Mouse (Mus musculus) MEL (cell line): Measurements from ENCODE around the gene Nrf1. TPM values are rescaled to one million over a fixed set of nuclear protein-coding genes. Genes with fewer than 3 reads are reported as not detected.

Experiments
- DNase-seq: peaks from one replicate; pipeline ENCODE4 v3.0.0; 2011; ENCODE audit warnings: low read depth, low spot score
- H3K27ac ChIP-seq: 2 replicates; pipeline ENCODE4 v1.5.1; 2012; ENCODE audit warnings: low read depth, mild to moderate bottlenecking, control low read depth, low read length, moderate library complexity; ENCODE audit not compliant: control insufficient read depth
- H3K27me3 ChIP-seq, 2 experiments: fragments of 150-350 bp in 1 of 2; sonication (generic) in 1 of 2; 2 replicates each; pipeline ENCODE4 v1.6.1; 2012; ENCODE audit warnings: low read length in 2 of 2, mild to moderate bottlenecking in 2 of 2, improper control_type of control experiment in 1 of 2, moderate library complexity in 1 of 2; ENCODE audit not compliant: insufficient read depth in 2 of 2, control insufficient read depth in 1 of 2
- H3K36me3 ChIP-seq, 2 experiments: 2 replicates each; pipeline ENCODE4 v1.6.1; 2012 to 2014; ENCODE audit warnings: low read length in 2 of 2, improper control_type of control experiment in 1 of 2, inconsistent platforms in 1 of 2, mild to moderate bottlenecking in 1 of 2; ENCODE audit not compliant: insufficient read depth in 2 of 2, control insufficient read depth in 1 of 2
- H3K4me1 ChIP-seq, 2 experiments: fragments of 150-350 bp in 1 of 2; sonication (generic) in 1 of 2; 2 replicates each; pipeline ENCODE4 v1.6.1; 2012; ENCODE audit warnings: low read length in 2 of 2, improper control_type of control experiment in 1 of 2, mild to moderate bottlenecking in 1 of 2; ENCODE audit not compliant: insufficient read depth in 2 of 2, control insufficient read depth in 1 of 2
- H3K4me3 ChIP-seq, 2 experiments: fragments of 150-350 bp in 1 of 2; sonication (generic) in 1 of 2; 2 replicates each; pipeline ENCODE4 v1.5.1; 2012; ENCODE audit warnings: low read depth in 2 of 2, low read length in 2 of 2, mild to moderate bottlenecking in 2 of 2, moderate library complexity in 2 of 2, control low read depth in 1 of 2, improper control_type of control experiment in 1 of 2; ENCODE audit not compliant: control insufficient read depth in 1 of 2, insufficient read depth in 1 of 2
- H3K79me2 ChIP-seq: 2 replicates; pipeline ENCODE4 v1.6.1; 2012; ENCODE audit warnings: mild to moderate bottlenecking, low read length, moderate library complexity; ENCODE audit not compliant: control insufficient read depth, poor library complexity, insufficient read depth
- H3K9ac ChIP-seq: 2 replicates; pipeline ENCODE4 v1.6.1; 2012; ENCODE audit warnings: low read depth, mild to moderate bottlenecking, control low read depth, low read length, moderate library complexity; ENCODE audit not compliant: control insufficient read depth, poor library complexity, severe bottlenecking
- H3K9me3 ChIP-seq: fragments of 150-350 bp; sonication (generic); replicated peaks from 2 replicates; pipeline ENCODE4 v1.6.1; 2012; ENCODE audit warnings: mild to moderate bottlenecking, low read length, improper control_type of control experiment, moderate library complexity; ENCODE audit not compliant: insufficient read depth
- CHD1 ChIP-seq: IDR thresholded peaks from 2 replicates; pipeline ENCODE4 v1.6.1; 2012; ENCODE audit warnings: low read depth, mild to moderate bottlenecking, inconsistent platforms, low read length, improper control_type of control experiment
- CHD2 ChIP-seq: IDR thresholded peaks from 2 replicates; pipeline ENCODE4 v1.6.1; 2011; ENCODE audit warnings: low read length, improper control_type of control experiment
- E2F4 ChIP-seq: IDR thresholded peaks from 2 replicates; pipeline ENCODE4 v1.6.1; 2011; ENCODE audit warnings: low read depth, low read length, improper control_type of control experiment, borderline replicate concordance
- ELF1 ChIP-seq: IDR thresholded peaks from 2 replicates; pipeline ENCODE4 v1.6.1; 2014; ENCODE audit warnings: low read depth, mild to moderate bottlenecking, inconsistent platforms, low read length, improper control_type of control experiment, moderate library complexity
- EP300 ChIP-seq, 2 experiments: IDR thresholded peaks; 2 replicates each; pipeline ENCODE4 v1.6.1; 2011; ENCODE audit warnings: improper control_type of control experiment in 2 of 2, low read length in 2 of 2, low read depth in 1 of 2, mild to moderate bottlenecking in 1 of 2
- ETS1 ChIP-seq: IDR thresholded peaks from 2 replicates; pipeline ENCODE4 v1.6.1; 2012; ENCODE audit warnings: low read depth, mild to moderate bottlenecking, inconsistent platforms, low read length, improper control_type of control experiment, moderate library complexity
- GABPA ChIP-seq: IDR thresholded peaks from 2 replicates; pipeline ENCODE4 v1.6.1; 2012; ENCODE audit warnings: low read depth, mild to moderate bottlenecking, inconsistent platforms, low read length, improper control_type of control experiment, moderate library complexity
- KAT2A ChIP-seq: conservative IDR thresholded peaks from 2 replicates; pipeline ENCODE4 v1.6.1; 2012; ENCODE audit warnings: low read depth, low read length, improper control_type of control experiment, inconsistent platforms
- MAFK ChIP-seq: IDR thresholded peaks from 2 replicates; pipeline ENCODE4 v1.6.1; 2011; ENCODE audit warnings: low read depth, mild to moderate bottlenecking, low read length, improper control_type of control experiment, borderline replicate concordance
- MAX ChIP-seq: IDR thresholded peaks from 2 replicates; pipeline ENCODE4 v1.6.1; 2011; ENCODE audit warnings: low read length, improper control_type of control experiment
- MYC ChIP-seq: IDR thresholded peaks from 2 replicates; pipeline ENCODE4 v1.6.1; 2011; ENCODE audit warnings: low read depth, mild to moderate bottlenecking, low read length, improper control_type of control experiment, moderate library complexity
- NELFE ChIP-seq: IDR thresholded peaks from 2 replicates; pipeline ENCODE4 v1.6.1; 2011; ENCODE audit warnings: low read depth, low read length, improper control_type of control experiment
- NRF1 ChIP-seq: IDR thresholded peaks from 2 replicates; pipeline ENCODE4 v1.6.1; 2014; ENCODE audit warnings: low read depth, mild to moderate bottlenecking, inconsistent platforms, low read length, improper control_type of control experiment, moderate library complexity; ENCODE audit not compliant: poor library complexity, insufficient read depth, severe bottlenecking
- POLR2AphosphoS2 ChIP-seq: IDR thresholded peaks from 2 replicates; pipeline ENCODE4 v1.6.1; 2011; ENCODE audit warnings: low read length, improper control_type of control experiment
- POLR2AphosphoS5 ChIP-seq: IDR thresholded peaks from 2 replicates; pipeline ENCODE4 v1.6.1; 2012; ENCODE audit warnings: low read depth, borderline replicate concordance, mild to moderate bottlenecking, inconsistent platforms, low read length, moderate library complexity, mixed read lengths
- RCOR1 ChIP-seq: IDR thresholded peaks from 2 replicates; pipeline ENCODE4 v1.6.1; 2012; ENCODE audit warnings: low read depth, mild to moderate bottlenecking, inconsistent platforms, low read length, improper control_type of control experiment
- SMC3 ChIP-seq: IDR thresholded peaks from 2 replicates; pipeline ENCODE4 v1.6.1; 2011; ENCODE audit warnings: low read depth, low read length, improper control_type of control experiment
- TBP ChIP-seq: IDR thresholded peaks from 2 replicates; pipeline ENCODE4 v1.8.0; 2011; ENCODE audit warnings: low read depth, low read length, improper control_type of control experiment
- TCF12 ChIP-seq: IDR thresholded peaks from 2 replicates; pipeline ENCODE4 v1.6.1; 2014; ENCODE audit warnings: low read depth, mild to moderate bottlenecking, inconsistent platforms, low read length, improper control_type of control experiment, moderate library complexity
- USF2 ChIP-seq, 2 experiments: IDR thresholded peaks; 2 replicates each; pipeline ENCODE4 v1.6.1; 2011 to 2012; ENCODE audit warnings: improper control_type of control experiment in 2 of 2, low read length in 2 of 2, borderline replicate concordance in 1 of 2, inconsistent platforms in 1 of 2, low read depth in 1 of 2, mild to moderate bottlenecking in 1 of 2; ENCODE audit not compliant: insufficient read depth in 1 of 2
- ZC3H11A ChIP-seq: IDR thresholded peaks from 2 replicates; pipeline ENCODE4 v1.6.1; 2012; ENCODE audit warnings: low read depth, mild to moderate bottlenecking, inconsistent platforms, low read length, improper control_type of control experiment
- ZKSCAN1 ChIP-seq: IDR thresholded peaks from 2 replicates; pipeline ENCODE4 v1.6.1; 2012; ENCODE audit warnings: low read depth, mild to moderate bottlenecking, inconsistent platforms, low read length, improper control_type of control experiment, moderate library complexity
- polyA plus RNA-seq, 2 experiments: library from polyadenylated mRNA; stranded (reverse) in 1 of 2; unstranded in 1 of 2; fragments of >175 nt in 1 of 2; fragments of >200 nt in 1 of 2; gene quantifications; 2 replicates each; pipeline versions ENCODE4 v1.2.1 to v1.2.4; 2012; ENCODE audit warnings: low replicate concordance in 2 of 2, low read depth in 1 of 2; ENCODE audit not compliant: insufficient read length in 2 of 2, insufficient read depth in 1 of 2, missing spikeins in 1 of 2
- total RNA-seq: library from RNA; depleted of rRNA; stranded (reverse); fragments of 300-350 nt; gene quantifications from 2 replicates; pipeline ENCODE4 v1.2.3, GENCODE M21; 2012

Gene Nrf1
- total and polyA plus RNA-seq, 3 experiments: 56.5 to 93.7 (median 60.4) TPM

GRCm38 (mm10) chr6:29998140-29998539 lies 49.6 kb upstream of the Nrf1 start:
- no peak for TF ChIP-seq ZC3H11A
- TF ChIP-seq SMC3: no peak
- no peak for TF ChIP-seq NELFE
- no peak for TF ChIP-seq ETS1
- TF ChIP-seq CHD1: no peak
- TF ChIP-seq ELF1: no peak
- no peak for TF ChIP-seq EP300 (IDR thresholded peaks at IDR 0.05; ENCODE audit: low read depth in 1 of 2, low read length in 2 of 2)
- no peak for TF ChIP-seq TCF12
- no peak for TF ChIP-seq POLR2AphosphoS2
- TF ChIP-seq KAT2A: no peak
- TF ChIP-seq USF2 (IDR thresholded peaks at IDR 0.05; ENCODE audit: borderline replicate concordance in 1 of 2, insufficient read depth in 1 of 2, low read depth in 1 of 2, low read length in 2 of 2): no peak
- TF ChIP-seq POLR2AphosphoS5: no peak
- no peak for TF ChIP-seq NRF1
- TF ChIP-seq RCOR1: no peak
- no peak for TF ChIP-seq TBP
- no peak for TF ChIP-seq MYC
- TF ChIP-seq ZKSCAN1: no peak
- H3K27ac ChIP-seq: no peak overlapping the region
- H3K36me3 ChIP-seq: no peaks in the 10 kb centered on the region; a peak in 1 of 4 replicates
- no peak for DNase-seq
- H3K4me3 ChIP-seq: no peak overlapping the region
- H3K9ac ChIP-seq: no peak overlapping the region
- no peaks in the 10 kb centered on the region for H3K9me3 ChIP-seq
- no peaks in the 10 kb centered on the region; a peak in 1 of 4 replicates for H3K4me1 ChIP-seq
- H3K79me2 ChIP-seq: no peaks in the 10 kb centered on the region
- H3K27me3 ChIP-seq: peaks cover 0 to 1% of the 10 kb centered on the region in 2 experiments; a peak in 2 of 4 replicates

DNA sequence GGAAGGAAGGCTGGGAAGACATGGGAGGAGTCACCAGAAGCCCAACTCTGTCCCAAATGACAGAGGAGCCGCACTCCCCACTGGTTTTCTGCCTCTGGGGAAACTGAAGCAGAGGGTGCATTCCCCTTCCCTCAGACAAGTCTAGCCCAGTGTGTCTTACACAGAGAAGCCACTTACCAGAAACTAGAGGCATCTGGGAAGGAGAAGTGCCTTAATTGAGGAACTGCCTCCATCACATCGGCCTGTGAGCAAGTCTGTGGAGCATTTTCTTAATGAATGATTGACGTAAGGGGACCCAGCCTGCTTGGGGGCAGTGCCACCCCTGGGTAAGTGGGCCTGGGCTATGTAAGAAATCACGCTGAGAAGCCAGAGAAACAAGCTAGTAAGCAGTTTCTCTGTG lies 49.0 kb upstream of the Nrf1 start:
- Histone ChIP-seq H3K4me3 (no peak overlapping the region), H3K4me1 (no peaks in the 10 kb centered on the region; a peak in 1 of 4 replicates), H3K27me3 (peaks cover 0 to under 1% of the 10 kb centered on the region in 2 experiments; a peak in 2 of 4 replicates), H3K27ac (no peak overlapping the region), H3K79me2 (no peaks in the 10 kb centered on the region), H3K9me3 (no peaks in the 10 kb centered on the region), H3K9ac (no peak overlapping the region), H3K36me3 (no peaks in the 10 kb centered on the region; a peak in 1 of 4 replicates)
- DNase-seq: peak; percentile 28
- no peak for TF ChIP-seq CHD2
- no peak for TF ChIP-seq E2F4
- TF ChIP-seq RCOR1: no peak
- TF ChIP-seq MAX: no peak
- no peak for TF ChIP-seq MAFK
- no peak for TF ChIP-seq TCF12
- TF ChIP-seq GABPA: no peak
